Mouse (Mus musculus) limb, embryonic 13.5 days (tissue): ENCODE data around the gene Gm14139. TPM values are rescaled to one million over a fixed set of nuclear protein-coding genes. Genes with fewer than 3 reads are reported as not detected.

ENCODE experiments used
- polyA plus RNA-seq: library from polyadenylated mRNA; unstranded; fragments of >200 nt; fragmentation: Nextera tagmentation; extraction: Ambion mirVana; gene quantifications from 2 replicates; pipeline ENCODE4 v1.2.1, GENCODE M21; 2015

The Gm14139 gene
- polyA plus RNA-seq, 1 experiment from 2014 or later, result not detected

Other genes starting within 250 kb of the Gm14139 start
- gene Zfp120, start 45.0 kb upstream of the Gm14139 start, polyA plus RNA-seq, result 6.7 and 7.2 TPM in 2 replicates
- not detected in 2 replicates for gene Gm10770, start 2.1 kb upstream of the Gm14139 start, polyA plus RNA-seq
- 10.0 and 11.3 TPM in 2 replicates for gene Zfp937, start 36.3 kb downstream of the Gm14139 start, polyA plus RNA-seq
- 6.4 and 7.4 TPM in 2 replicates for gene Gm21994, start 73.8 kb downstream of the Gm14139 start, polyA plus RNA-seq
- gene Gm14124, start 75.8 kb downstream of the Gm14139 start, polyA plus RNA-seq, result 0.09 TPM in 1 of 2 replicates, not detected in the other
- 4.0 and 4.7 TPM in 2 replicates for gene Gm10130, start 141.9 kb downstream of the Gm14139 start, polyA plus RNA-seq
- 9.4 and 11.7 TPM in 2 replicates for gene 3300002I08Rik, start 181.0 kb downstream of the Gm14139 start, polyA plus RNA-seq